Mouse (Mus musculus): ENCODE results near the gene Idnk. TPM values are rescaled to one million over a fixed set of nuclear protein-coding genes. Genes with fewer than 3 reads are reported as not detected.

Gene Idnk
- 31.7 and 38.2 TPM in 2 replicates for polyA plus RNA-seq (2014; fragmentation: Nextera tagmentation; extraction: Ambion mirVana)

- Histone ChIP-seq H3K27me3 (ENCODE audit: control insufficient read depth, insufficient read depth, low read length) (no peaks in the 10 kb centered on the region), H3K4me3 (ENCODE audit: control insufficient read depth in 1 of 2, insufficient read depth in 1 of 2, low read depth in 1 of 2, low read length in 2 of 2) (peak within 1 kb of the TSS; percentile 58 to 91), H3K9me3 (ENCODE audit: control insufficient read depth, low read length) (0 out of 2 replicates have a peak, but pooled peaks cover 4% of the 10 kb centered on the region), H3K4me2 (ENCODE audit: low read length) (peak within 1 kb of the TSS; percentile 96), H3K27ac (replicated peaks in 1 of 2; ENCODE audit: control insufficient read depth in 1 of 2, insufficient read depth in 1 of 2, low read depth in 2 of 2, low read length in 2 of 2) (peak within 1 kb of the TSS; percentile 29 to 67), H3K9ac (ENCODE audit: low read length) (peak within 1 kb of the TSS; percentile 81), H3K36me3 (ENCODE audit: control insufficient read depth, insufficient read depth, low read length) (peaks cover 14% of the 10 kb centered on the region), H3K4me1 (ENCODE audit: control insufficient read depth in 2 of 2, insufficient read depth in 2 of 2, low read length in 2 of 2) (peaks cover 5 to 9% of the 10 kb centered on the region in 2 experiments; a peak in 3 of 4 replicates)
- peak; percentile 86 for ATAC-seq (ENCODE audit: insufficient number of reproducible peaks, insufficient read depth, low FRiP score, low read depth)
- under 1% methylated on average over 28 of the region's 30 CpGs for WGBS
Observed at GRCm38 (mm10) chr13:58157447-58158098, at the start of gene Idnk. Gene Idnk (plus strand): TSS chr13:58157649.

DNA sequence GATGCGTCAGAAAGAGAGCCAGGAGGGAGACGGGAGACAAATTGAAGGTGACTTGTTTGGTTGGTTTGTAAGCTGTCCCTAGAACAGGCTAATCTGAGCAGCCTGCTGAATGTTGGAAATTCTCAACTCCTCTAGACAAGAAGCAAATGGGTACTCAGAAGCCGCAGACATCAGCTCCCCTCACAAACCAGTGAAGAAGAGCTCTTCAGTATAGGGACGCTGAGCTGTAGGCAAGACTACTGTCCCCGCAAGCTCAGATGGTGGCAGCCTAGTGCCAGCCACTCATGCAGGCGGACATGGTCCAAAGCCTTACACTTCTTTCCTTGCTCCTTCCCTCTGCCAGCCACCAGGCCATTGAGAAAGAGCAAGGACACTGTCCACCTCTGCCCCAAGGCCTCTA, 46.1 kb upstream of the Idnk start:
- no peaks in the 10 kb centered on the region for H3K27me3 ChIP-seq (ENCODE audit: control insufficient read depth, insufficient read depth, low read length)
- H3K4me3 ChIP-seq (ENCODE audit: control insufficient read depth in 1 of 2, insufficient read depth in 1 of 2, low read depth in 1 of 2, low read length in 2 of 2), result no peak overlapping the region
- peak overlapping the region; percentile 89 for H3K4me2 ChIP-seq (ENCODE audit: low read length)
- H3K9ac ChIP-seq (ENCODE audit: low read length), result no peak overlapping the region
- H3K27ac ChIP-seq (replicated peaks in 1 of 2; ENCODE audit: control insufficient read depth in 1 of 2, insufficient read depth in 1 of 2, low read depth in 2 of 2, low read length in 2 of 2), result no peak overlapping the region
- H3K36me3 ChIP-seq (ENCODE audit: control insufficient read depth, insufficient read depth, low read length), result no peaks in the 10 kb centered on the region
- H3K9me3 ChIP-seq (ENCODE audit: control insufficient read depth, low read length), result no peaks in the 10 kb centered on the region
- 88% methylated on average over 6 of the region's 6 CpGs for WGBS
- ATAC-seq (ENCODE audit: insufficient number of reproducible peaks, insufficient read depth, low FRiP score, low read depth), result no peak
- peaks cover 17 to 21% of the 10 kb centered on the region in 2 experiments for H3K4me1 ChIP-seq (ENCODE audit: control insufficient read depth in 2 of 2, insufficient read depth in 2 of 2, low read length in 2 of 2)

- Histone ChIP-seq H3K36me3 (ENCODE audit: control insufficient read depth, insufficient read depth, low read length) (no peaks in the 10 kb centered on the region), H3K9me3 (ENCODE audit: control insufficient read depth, low read length) (no peaks in the 10 kb centered on the region), H3K27me3 (ENCODE audit: control insufficient read depth, insufficient read depth, low read length) (no peaks in the 10 kb centered on the region), H3K27ac (replicated peaks in 1 of 2; ENCODE audit: control insufficient read depth in 1 of 2, insufficient read depth in 1 of 2, low read depth in 2 of 2, low read length in 2 of 2) (no peak overlapping the region), H3K4me2 (ENCODE audit: low read length) (peak overlapping the region; percentile 89), H3K4me1 (ENCODE audit: control insufficient read depth in 2 of 2, insufficient read depth in 2 of 2, low read length in 2 of 2) (peaks cover 17 to 21% of the 10 kb centered on the region in 2 experiments), H3K9ac (ENCODE audit: low read length) (peak overlapping the region; percentile 80), H3K4me3 (ENCODE audit: control insufficient read depth in 1 of 2, insufficient read depth in 1 of 2, low read depth in 1 of 2, low read length in 2 of 2) (peak overlapping the region; percentile 69 to 73)
- no peak for ATAC-seq (ENCODE audit: insufficient number of reproducible peaks, insufficient read depth, low FRiP score, low read depth)
- WGBS, result 65% methylated on average over 10 of the region's 10 CpGs
Observed at GRCm38 (mm10) chr13:58112191-58112590, 45.3 kb upstream of the Idnk start.

- peaks cover 17 to 21% of the 10 kb centered on the region in 2 experiments for H3K4me1 ChIP-seq (ENCODE audit: control insufficient read depth in 2 of 2, insufficient read depth in 2 of 2, low read length in 2 of 2)
- H3K4me3 ChIP-seq (ENCODE audit: control insufficient read depth in 1 of 2, insufficient read depth in 1 of 2, low read depth in 1 of 2, low read length in 2 of 2), result peak overlapping the region; percentile 69 to 73
- H3K4me2 ChIP-seq (ENCODE audit: low read length), result peak overlapping the region; percentile 89
- peak overlapping the region; percentile 61 to 77; a peak in 3 of 4 replicates for H3K27ac ChIP-seq (replicated peaks in 1 of 2; ENCODE audit: control insufficient read depth in 1 of 2, insufficient read depth in 1 of 2, low read depth in 2 of 2, low read length in 2 of 2)
- no peaks in the 10 kb centered on the region for H3K9me3 ChIP-seq (ENCODE audit: control insufficient read depth, low read length)
- H3K27me3 ChIP-seq (ENCODE audit: control insufficient read depth, insufficient read depth, low read length), result no peaks in the 10 kb centered on the region
- 15% methylated on average over 11 of the region's 11 CpGs for WGBS
- peak overlapping the region; percentile 80 for H3K9ac ChIP-seq (ENCODE audit: low read length)
- 0 out of 2 replicates have a peak, but pooled peaks have one; percentile 5 for ATAC-seq (ENCODE audit: insufficient number of reproducible peaks, insufficient read depth, low FRiP score, low read depth)
- H3K36me3 ChIP-seq (ENCODE audit: control insufficient read depth, insufficient read depth, low read length), result no peaks in the 10 kb centered on the region
Observed at GRCm38 (mm10) chr13:58112601-58113041, 44.8 kb upstream of the Idnk start.

GRCm38 (mm10) chr13:58113061-58113900, 44.2 kb upstream of the Idnk start, which contains the start of gene Klhl3:
Gene Klhl3 (minus strand): TSS chr13:58113592.
- no peaks in the 10 kb centered on the region for H3K27me3 ChIP-seq (ENCODE audit: control insufficient read depth, insufficient read depth, low read length)
- peaks cover 17 to 21% of the 10 kb centered on the region in 2 experiments for H3K4me1 ChIP-seq (ENCODE audit: control insufficient read depth in 2 of 2, insufficient read depth in 2 of 2, low read length in 2 of 2)
- ATAC-seq (ENCODE audit: insufficient number of reproducible peaks, insufficient read depth, low FRiP score, low read depth), result peak; percentile 63
- H3K9me3 ChIP-seq (ENCODE audit: control insufficient read depth, low read length), result no peaks in the 10 kb centered on the region
- H3K9ac ChIP-seq (ENCODE audit: low read length), result peak within 1 kb of the TSS; percentile 80
- H3K4me3 ChIP-seq (ENCODE audit: control insufficient read depth in 1 of 2, insufficient read depth in 1 of 2, low read depth in 1 of 2, low read length in 2 of 2), result peak within 1 kb of the TSS; percentile 69 to 73
- H3K27ac ChIP-seq (replicated peaks in 1 of 2; ENCODE audit: control insufficient read depth in 1 of 2, insufficient read depth in 1 of 2, low read depth in 2 of 2, low read length in 2 of 2), result peak within 1 kb of the TSS; percentile 61 to 77
- under 1% methylated on average over 35 of the region's 35 CpGs for WGBS
- no peaks in the 10 kb centered on the region for H3K36me3 ChIP-seq (ENCODE audit: control insufficient read depth, insufficient read depth, low read length)
- H3K4me2 ChIP-seq (ENCODE audit: low read length), result peak within 1 kb of the TSS; percentile 89

- H3K4me2 ChIP-seq (ENCODE audit: low read length), result 0 out of 2 replicates have a peak overlapping the region, but pooled peaks have one; percentile 20
- WGBS, result 24% methylated on average over 13 of the region's 13 CpGs
- no peak overlapping the region for H3K4me3 ChIP-seq (ENCODE audit: control insufficient read depth in 1 of 2, insufficient read depth in 1 of 2, low read depth in 1 of 2, low read length in 2 of 2)
- H3K27ac ChIP-seq (replicated peaks in 1 of 2; ENCODE audit: control insufficient read depth in 1 of 2, insufficient read depth in 1 of 2, low read depth in 2 of 2, low read length in 2 of 2), result peak overlapping the region in 1 of 2 experiments; percentile 31; a peak in 2 of 4 replicates
- peaks cover 13 to 21% of the 10 kb centered on the region in 2 experiments for H3K4me1 ChIP-seq (ENCODE audit: control insufficient read depth in 2 of 2, insufficient read depth in 2 of 2, low read length in 2 of 2)
- H3K9ac ChIP-seq (ENCODE audit: low read length), result no peak overlapping the region
- no peaks in the 10 kb centered on the region for H3K36me3 ChIP-seq (ENCODE audit: control insufficient read depth, insufficient read depth, low read length)
- H3K9me3 ChIP-seq (ENCODE audit: control insufficient read depth, low read length), result no peaks in the 10 kb centered on the region
- H3K27me3 ChIP-seq (ENCODE audit: control insufficient read depth, insufficient read depth, low read length), result no peaks in the 10 kb centered on the region
- ATAC-seq (ENCODE audit: insufficient number of reproducible peaks, insufficient read depth, low FRiP score, low read depth), result peak; percentile 62
Observed at GRCm38 (mm10) chr13:58115227-58115626, 42.2 kb upstream of the Idnk start.

GRCm38 (mm10) chr13:58116801-58117200, 40.6 kb upstream of the Idnk start:
- no peaks in the 10 kb centered on the region for H3K36me3 ChIP-seq (ENCODE audit: control insufficient read depth, insufficient read depth, low read length)
- peaks cover 13 to 21% of the 10 kb centered on the region in 2 experiments for H3K4me1 ChIP-seq (ENCODE audit: control insufficient read depth in 2 of 2, insufficient read depth in 2 of 2, low read length in 2 of 2)
- no peak overlapping the region for H3K9ac ChIP-seq (ENCODE audit: low read length)
- 82% methylated on average over 2 of the region's 2 CpGs for WGBS
- no peak overlapping the region for H3K27ac ChIP-seq (replicated peaks in 1 of 2; ENCODE audit: control insufficient read depth in 1 of 2, insufficient read depth in 1 of 2, low read depth in 2 of 2, low read length in 2 of 2)
- no peak for ATAC-seq (ENCODE audit: insufficient number of reproducible peaks, insufficient read depth, low FRiP score, low read depth)
- no peaks in the 10 kb centered on the region for H3K9me3 ChIP-seq (ENCODE audit: control insufficient read depth, low read length)
- H3K4me2 ChIP-seq (ENCODE audit: low read length), result no peak overlapping the region
- H3K4me3 ChIP-seq (ENCODE audit: control insufficient read depth in 1 of 2, insufficient read depth in 1 of 2, low read depth in 1 of 2, low read length in 2 of 2), result no peak overlapping the region
- no peaks in the 10 kb centered on the region for H3K27me3 ChIP-seq (ENCODE audit: control insufficient read depth, insufficient read depth, low read length)

Data from heart, embryonic 14.5 days (tissue).